Mouse (Mus musculus): ENCODE measurements around the gene Slc12a5. TPM values are rescaled to one million over a fixed set of nuclear protein-coding genes. Genes with fewer than 3 reads are reported as not detected.

Slc12a5 gene
- polyA plus RNA-seq, 1 experiment from 2014 or later, result 0.39 TPM

DNA sequence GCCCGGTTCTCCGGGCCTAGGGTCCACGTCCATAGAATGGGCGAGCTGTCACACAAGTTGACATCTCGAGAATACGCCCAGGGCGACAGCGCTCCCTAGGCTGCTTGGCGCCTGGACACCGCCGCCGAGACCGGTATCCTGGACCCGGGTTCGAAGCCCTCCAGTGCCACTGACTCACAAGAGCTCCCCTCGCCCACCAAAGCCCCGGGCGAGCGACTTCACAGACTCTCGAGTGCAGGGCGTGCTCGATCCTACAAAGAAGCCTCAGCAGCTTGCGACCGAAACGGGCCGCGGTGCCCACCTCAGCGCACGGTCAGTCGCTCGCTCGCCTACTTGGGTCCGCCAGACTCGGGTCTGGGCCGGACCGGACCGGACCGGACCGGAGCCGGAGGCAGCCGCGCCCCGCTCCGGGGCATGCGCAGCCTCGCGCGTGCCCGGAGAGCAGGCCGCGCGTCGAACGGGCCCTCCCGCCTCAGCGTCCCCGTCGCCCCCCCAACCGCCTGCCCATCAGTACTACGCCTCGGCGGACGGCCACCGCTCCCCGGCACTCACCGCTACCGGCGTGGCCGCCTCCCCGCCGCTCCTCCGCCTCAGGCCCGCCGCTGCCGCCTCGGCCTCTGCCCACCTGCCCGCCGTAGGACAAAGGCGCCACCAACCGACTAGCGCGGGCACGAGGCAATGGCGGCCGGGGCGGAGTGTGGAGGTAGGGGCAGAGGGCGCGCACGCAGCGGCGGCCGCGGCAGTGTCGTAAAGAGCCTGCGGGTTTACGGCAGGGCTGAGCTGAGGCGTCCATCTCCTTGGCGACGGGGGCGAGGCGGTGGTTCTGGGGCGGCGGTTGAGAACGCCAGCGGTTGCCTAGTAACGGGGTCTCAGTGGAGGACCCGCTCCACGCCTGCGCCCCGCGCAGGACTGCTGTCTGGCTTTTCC is 73.8 kb downstream of the Slc12a5 start, which contains the start of gene Ncoa5:
Ncoa5 (minus strand) TSS at position 737 of the 927 bp plus-strand sequence.
- Histone ChIP-seq H3K9ac (replicated peaks) (peak within 1 kb of the TSS; percentile 87), H3K4me2 (ENCODE audit: low read depth, low read length) (peak within 1 kb of the TSS; percentile 80), H3K4me3 (ENCODE audit: low read depth, low read length) (peak within 1 kb of the TSS; percentile 71), H3K4me1 (ENCODE audit: insufficient read depth) (peaks cover 14% of the 10 kb centered on the region), H3K36me3 (replicated peaks; ENCODE audit: insufficient read depth, low read length) (no peaks in the 10 kb centered on the region), H3K9me3 (ENCODE audit: low read length) (no peaks in the 10 kb centered on the region), H3K27me3 (ENCODE audit: insufficient read depth, low read length) (no peaks in the 10 kb centered on the region), H3K27ac (ENCODE audit: low read depth) (peak within 1 kb of the TSS; percentile 83)
- ATAC-seq (peak; percentile 98), DNase-seq (peak; percentile 97)
- peak; percentile 42 for TF ChIP-seq CTCF (IDR thresholded peaks at IDR 0.05; ENCODE audit: low read depth)
- no peak for TF ChIP-seq EP300 (IDR thresholded peaks at IDR 0.05; ENCODE audit: low read depth)
- 3% methylated on average over 94 of the region's 111 CpGs for WGBS (ENCODE audit: insufficient replicate concordance)

GRCm38 (mm10) chr2:165035058-165035431 is 74.4 kb downstream of the Slc12a5 start:
- no peaks in the 10 kb centered on the region for H3K27me3 ChIP-seq (ENCODE audit: insufficient read depth, low read length)
- DNase-seq (no peak), ATAC-seq (no peak)
- peak overlapping the region; percentile 80 for H3K4me2 ChIP-seq (ENCODE audit: low read depth, low read length)
- H3K4me3 ChIP-seq (ENCODE audit: low read depth, low read length), result peak overlapping the region; percentile 71
- TF ChIP-seq CTCF (IDR thresholded peaks at IDR 0.05; ENCODE audit: low read depth) (no peak), EP300 (IDR thresholded peaks at IDR 0.05; ENCODE audit: low read depth) (no peak)
- H3K9me3 ChIP-seq (ENCODE audit: low read length), result no peaks in the 10 kb centered on the region
- no peaks in the 10 kb centered on the region for H3K36me3 ChIP-seq (replicated peaks; ENCODE audit: insufficient read depth, low read length)
- peak overlapping the region; percentile 87; the same call in 1 of the 2 replicates for H3K9ac ChIP-seq (replicated peaks)
- WGBS (ENCODE audit: insufficient replicate concordance), result 52% methylated on average over 5 of the region's 5 CpGs
- H3K27ac ChIP-seq (ENCODE audit: low read depth), result no peak overlapping the region
- peaks cover 14% of the 10 kb centered on the region for H3K4me1 ChIP-seq (ENCODE audit: insufficient read depth)

- no peaks in the 10 kb centered on the region for H3K27me3 ChIP-seq (ENCODE audit: insufficient read depth, low read length)
- no peaks in the 10 kb centered on the region for H3K9me3 ChIP-seq (ENCODE audit: low read length)
- no peak overlapping the region for H3K4me3 ChIP-seq (ENCODE audit: low read depth, low read length)
- TF ChIP-seq CTCF (IDR thresholded peaks at IDR 0.05; ENCODE audit: low read depth) (no peak), EP300 (IDR thresholded peaks at IDR 0.05; ENCODE audit: low read depth) (no peak)
- H3K4me1 ChIP-seq (ENCODE audit: insufficient read depth), result peaks cover 20% of the 10 kb centered on the region
- no peak for ATAC-seq
- no peak overlapping the region for H3K27ac ChIP-seq (ENCODE audit: low read depth)
- no peak for DNase-seq
- H3K4me2 ChIP-seq (ENCODE audit: low read depth, low read length), result no peak overlapping the region
- no peaks in the 10 kb centered on the region for H3K36me3 ChIP-seq (replicated peaks; ENCODE audit: insufficient read depth, low read length)
- WGBS (ENCODE audit: insufficient replicate concordance), result 48% methylated on average over 4 of the region's 4 CpGs
- no peak overlapping the region for H3K9ac ChIP-seq (replicated peaks)
Measured at GRCm38 (mm10) chr2:165037415-165037814, 76.8 kb downstream of the Slc12a5 start.

GRCm38 (mm10) chr2:165042126-165042525 is 81.5 kb downstream of the Slc12a5 start:
- Histone ChIP-seq H3K9me3 (ENCODE audit: low read length) (no peaks in the 10 kb centered on the region), H3K4me1 (ENCODE audit: insufficient read depth) (peaks cover 6% of the 10 kb centered on the region; the same call in 1 of the 2 replicates), H3K4me2 (ENCODE audit: low read depth, low read length) (no peak overlapping the region), H3K9ac (replicated peaks) (no peak overlapping the region), H3K27me3 (ENCODE audit: insufficient read depth, low read length) (no peaks in the 10 kb centered on the region), H3K36me3 (replicated peaks; ENCODE audit: insufficient read depth, low read length) (no peaks in the 10 kb centered on the region), H3K27ac (ENCODE audit: low read depth) (no peak overlapping the region), H3K4me3 (ENCODE audit: low read depth, low read length) (no peak overlapping the region)
- DNase-seq (no peak), ATAC-seq (no peak)
- TF ChIP-seq EP300 (IDR thresholded peaks at IDR 0.05; ENCODE audit: low read depth) (no peak), CTCF (IDR thresholded peaks at IDR 0.05; ENCODE audit: low read depth) (no peak)
- 84% methylated on average over 5 of the region's 5 CpGs for WGBS (ENCODE audit: insufficient replicate concordance)

GRCm38 (mm10) chr2:165043090-165043636 is 82.6 kb downstream of the Slc12a5 start:
- Histone ChIP-seq H3K27ac (ENCODE audit: low read depth) (no peak overlapping the region), H3K9ac (replicated peaks) (no peak overlapping the region), H3K27me3 (ENCODE audit: insufficient read depth, low read length) (no peaks in the 10 kb centered on the region), H3K9me3 (ENCODE audit: low read length) (no peaks in the 10 kb centered on the region), H3K4me1 (ENCODE audit: insufficient read depth) (peaks cover 6% of the 10 kb centered on the region; the same call in 1 of the 2 replicates), H3K36me3 (replicated peaks; ENCODE audit: insufficient read depth, low read length) (no peaks in the 10 kb centered on the region), H3K4me3 (ENCODE audit: low read depth, low read length) (no peak overlapping the region), H3K4me2 (ENCODE audit: low read depth, low read length) (no peak overlapping the region)
- 24% methylated on average over 17 of the region's 17 CpGs for WGBS (ENCODE audit: insufficient replicate concordance)
- TF ChIP-seq CTCF (IDR thresholded peaks at IDR 0.05; ENCODE audit: low read depth) (no peak), EP300 (IDR thresholded peaks at IDR 0.05; ENCODE audit: low read depth) (no peak)
- ATAC-seq (no peak), DNase-seq (no peak)

- WGBS (ENCODE audit: insufficient replicate concordance), result 54% methylated on average over 2 of the region's 2 CpGs
- TF ChIP-seq CTCF (IDR thresholded peaks at IDR 0.05; ENCODE audit: low read depth) (no peak), EP300 (IDR thresholded peaks at IDR 0.05; ENCODE audit: low read depth) (no peak)
- Histone ChIP-seq H3K36me3 (replicated peaks; ENCODE audit: insufficient read depth, low read length) (no peaks in the 10 kb centered on the region), H3K4me1 (ENCODE audit: insufficient read depth) (peaks cover 6% of the 10 kb centered on the region; the same call in 1 of the 2 replicates), H3K27ac (ENCODE audit: low read depth) (no peak overlapping the region), H3K9ac (replicated peaks) (no peak overlapping the region), H3K4me2 (ENCODE audit: low read depth, low read length) (no peak overlapping the region), H3K9me3 (ENCODE audit: low read length) (no peaks in the 10 kb centered on the region), H3K27me3 (ENCODE audit: insufficient read depth, low read length) (no peaks in the 10 kb centered on the region), H3K4me3 (ENCODE audit: low read depth, low read length) (no peak overlapping the region)
- DNase-seq (no peak), ATAC-seq (no peak)
Measured at GRCm38 (mm10) chr2:165043729-165044128, 83.1 kb downstream of the Slc12a5 start.
